Mouse (Mus musculus) liver, adult (tissue): ENCODE results near the gene Csgalnact2.

Experiments used
- GATA4 ChIP-seq: IDR thresholded peaks from 2 replicates; pipeline ENCODE4 v1.6.1; 2014; ENCODE audit warnings: mild to moderate bottlenecking, low read length; ENCODE audit not compliant: insufficient replicate concordance

Csgalnact2 gene

DNA sequence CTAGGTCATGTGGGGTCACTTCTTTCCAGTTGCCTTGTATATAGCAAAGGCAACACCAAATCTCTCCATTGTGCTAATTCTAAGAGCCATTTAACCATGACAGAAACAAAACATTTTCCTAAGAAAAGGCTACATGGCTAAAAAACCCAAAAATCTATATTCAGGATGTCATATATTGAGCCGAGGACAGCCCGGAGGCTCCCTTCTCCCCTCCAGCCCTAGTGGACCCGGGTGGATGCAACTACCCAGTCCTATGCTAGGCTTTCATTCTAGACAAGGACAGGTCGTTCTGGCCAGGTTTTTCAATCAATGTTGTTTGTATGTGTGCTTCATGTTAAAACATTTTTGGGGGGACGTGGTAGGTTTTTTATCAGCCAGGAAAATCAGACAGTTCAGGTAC lies 14.2 kb upstream of the Csgalnact2 start:
- TF ChIP-seq GATA4, result no peak

DNA sequence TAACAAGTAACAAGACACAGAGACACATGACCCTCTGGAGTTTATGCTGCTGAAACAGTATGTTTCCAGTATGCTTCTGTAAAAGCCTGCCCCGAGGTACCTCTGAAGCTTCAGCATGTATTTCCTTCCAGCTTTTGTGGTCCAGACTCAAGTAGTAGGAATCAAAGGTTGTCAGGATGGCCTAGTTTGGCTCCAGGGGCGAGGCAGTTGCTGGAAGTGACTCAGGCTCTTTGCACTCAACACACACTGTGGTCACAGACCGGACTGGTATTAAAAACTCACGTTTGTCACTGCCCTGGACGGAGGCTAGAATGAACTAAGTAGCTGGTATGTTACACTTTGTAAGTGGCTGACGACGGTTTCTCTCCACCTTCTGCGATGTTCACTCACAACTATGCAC lies 12.0 kb upstream of the Csgalnact2 start:
- no peak for TF ChIP-seq GATA4

DNA sequence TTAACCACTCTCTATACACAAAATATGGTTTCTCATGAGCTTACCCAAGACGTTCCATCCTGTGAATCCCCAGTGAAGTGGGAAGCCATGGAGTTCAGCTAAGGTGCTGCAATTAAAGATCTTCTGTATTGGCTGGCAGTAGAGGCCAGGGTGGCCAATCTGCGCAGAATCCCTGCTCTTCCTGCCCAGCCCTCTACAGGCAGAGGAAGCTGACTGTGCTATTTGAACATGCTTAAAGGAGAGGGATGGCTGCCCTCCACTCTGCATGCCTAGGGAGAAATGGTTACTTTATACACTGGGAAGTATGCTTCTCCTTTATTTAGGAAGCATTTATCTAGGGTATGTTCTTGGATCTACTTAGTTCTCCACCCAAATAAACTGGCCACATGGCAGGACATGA lies 11.6 kb upstream of the Csgalnact2 start:
- TF ChIP-seq GATA4, result no peak

DNA sequence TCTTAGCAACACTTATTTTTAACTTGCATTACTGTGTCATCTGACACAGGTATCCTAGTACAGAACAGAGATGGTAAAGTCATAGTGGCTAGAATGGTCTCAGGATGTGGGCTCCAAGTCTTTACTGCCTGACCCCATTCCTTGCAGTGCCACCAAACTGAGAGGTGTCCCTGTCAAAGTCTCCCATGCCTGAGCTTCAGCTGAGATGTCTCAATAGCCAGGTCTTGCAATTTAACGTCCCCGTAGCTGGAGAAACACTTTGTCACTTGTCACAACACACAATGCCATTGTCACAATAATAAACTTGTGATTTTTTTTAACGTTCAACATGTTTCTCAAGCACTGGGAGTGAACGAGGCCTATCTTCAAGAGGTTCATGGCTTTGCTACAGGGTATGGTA lies 11.2 kb upstream of the Csgalnact2 start:
- TF ChIP-seq GATA4, result no peak

DNA sequence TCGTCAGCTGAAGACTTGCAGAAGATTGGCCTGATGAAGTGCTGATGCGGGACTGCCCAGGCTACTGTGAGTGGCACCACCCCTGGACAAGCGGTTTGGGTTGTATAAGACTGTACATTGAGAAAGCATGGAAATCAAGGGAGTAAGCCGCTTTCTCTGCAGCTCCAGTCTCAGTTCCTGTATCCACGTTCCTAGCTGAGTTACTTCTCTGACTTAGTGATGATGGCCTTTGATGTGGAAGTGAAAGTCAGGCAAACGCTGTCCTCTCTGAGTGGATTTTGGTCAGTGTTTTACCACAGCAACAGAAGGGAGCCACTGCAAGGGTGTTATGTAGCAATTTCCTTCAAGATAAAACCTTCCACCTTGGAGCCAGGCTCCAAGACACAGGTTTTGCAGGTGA lies 2.0 kb upstream of the Csgalnact2 start:
- TF ChIP-seq GATA4, result no peak

DNA sequence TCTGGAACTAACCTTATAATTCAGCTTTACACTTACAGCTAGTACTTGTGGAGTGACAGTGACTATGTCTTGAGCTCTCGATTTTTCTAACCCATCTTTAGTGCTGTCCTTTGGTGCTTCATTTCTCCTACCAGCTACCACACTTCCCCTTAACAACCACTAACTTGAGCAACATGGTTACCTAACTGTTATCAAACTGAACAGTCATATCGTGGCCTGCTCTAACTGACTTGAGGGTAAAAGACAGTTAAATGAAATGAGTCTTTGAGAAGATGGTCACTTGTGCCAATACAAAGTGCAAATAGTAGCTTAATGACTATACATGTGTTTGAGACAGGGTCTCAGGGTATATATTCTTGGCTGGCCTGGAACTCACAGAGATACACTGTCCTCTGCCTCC lies 1.8 kb downstream of the Csgalnact2 start:
- no peak for TF ChIP-seq GATA4

DNA sequence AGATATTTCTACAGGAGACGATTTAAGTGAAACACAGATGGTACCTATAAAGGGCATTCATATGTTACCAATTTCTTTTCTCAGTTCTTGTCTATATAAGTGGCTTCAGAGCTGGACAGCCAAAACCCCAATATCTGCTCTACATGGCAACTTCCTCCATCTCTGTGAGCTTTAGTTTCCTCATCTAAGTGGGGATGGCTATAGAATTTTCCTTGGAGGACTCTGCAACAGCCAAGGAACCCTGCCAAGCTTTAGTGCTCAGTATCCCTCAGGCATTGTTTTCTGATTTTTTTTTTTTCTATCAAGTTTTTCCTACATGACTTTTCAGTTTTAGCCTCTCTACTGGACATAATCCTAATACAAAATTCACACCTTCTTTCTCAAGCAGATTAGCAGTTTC lies 4.5 kb downstream of the Csgalnact2 start:
- TF ChIP-seq GATA4, result no peak

DNA sequence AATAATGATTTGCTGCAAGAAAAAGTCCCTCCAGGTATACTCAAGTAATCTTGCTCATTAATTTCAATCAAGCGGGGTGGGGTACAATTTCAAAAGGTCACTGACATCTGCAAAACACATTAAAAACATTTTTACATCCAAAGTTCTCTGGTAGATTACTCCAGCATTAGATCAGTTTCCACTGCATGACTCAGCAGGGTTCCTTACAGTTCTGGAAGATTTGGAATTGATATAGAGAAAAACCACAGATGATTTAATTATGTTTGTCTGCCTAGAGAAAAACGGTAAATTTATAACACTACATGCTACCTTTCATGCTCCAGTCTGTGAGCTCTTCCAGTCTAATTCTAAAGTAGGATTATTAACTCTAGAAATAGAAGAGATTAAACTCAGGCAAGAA lies 8.9 kb downstream of the Csgalnact2 start:
- no peak for TF ChIP-seq GATA4

DNA sequence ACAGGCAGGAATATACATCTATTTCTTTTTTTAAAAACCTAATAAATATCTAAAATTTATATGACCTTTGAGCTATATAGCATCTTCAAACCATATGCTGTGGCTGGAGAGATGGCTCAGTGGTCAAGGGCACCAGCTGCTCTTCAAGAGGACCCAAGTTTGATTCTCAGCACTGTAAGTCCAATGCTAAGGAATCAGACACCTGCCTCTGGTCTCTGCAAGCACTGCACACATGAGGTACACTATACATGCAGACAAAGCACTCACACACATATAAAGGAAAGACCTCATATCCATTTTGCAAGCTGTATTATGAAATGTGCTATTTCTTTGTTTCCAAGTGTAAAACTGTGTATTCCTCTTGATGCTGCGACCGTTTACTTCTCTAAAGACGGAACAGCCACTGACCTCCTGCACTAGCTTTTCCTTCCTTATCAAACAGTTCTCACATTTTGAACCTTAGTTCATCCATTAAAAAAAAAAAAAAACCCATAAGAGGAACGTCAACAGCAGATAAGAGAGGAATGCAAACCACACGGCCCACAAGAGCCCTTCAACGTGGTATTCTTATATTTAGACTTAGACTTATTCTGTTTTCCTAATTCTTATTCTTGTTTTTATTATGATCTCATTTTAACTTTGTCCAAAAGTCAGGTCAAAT lies 11.0 kb downstream of the Csgalnact2 start:
- TF ChIP-seq GATA4, result peak; percentile 57; the same call in 1 of the 2 replicates

DNA sequence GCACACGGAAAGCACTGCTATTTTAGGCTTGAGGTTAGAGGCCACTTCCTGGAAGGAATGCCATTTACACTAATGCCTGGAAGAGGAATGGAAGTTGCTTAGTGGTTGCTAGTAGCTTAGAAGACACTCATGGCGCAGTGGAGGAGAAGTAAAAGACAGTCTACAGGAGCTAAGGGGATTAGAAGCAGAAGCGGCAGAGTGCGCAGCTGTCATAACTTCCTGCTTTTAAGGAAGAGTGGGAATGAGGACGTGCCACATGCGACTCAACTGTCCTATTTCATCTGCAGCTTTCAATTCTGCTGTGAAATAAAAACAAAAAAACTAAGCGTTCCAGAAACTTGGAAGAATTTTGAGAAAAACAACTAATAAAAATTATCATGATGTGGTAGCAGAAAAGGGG lies 11.7 kb downstream of the Csgalnact2 start:
- TF ChIP-seq GATA4, result no peak

DNA sequence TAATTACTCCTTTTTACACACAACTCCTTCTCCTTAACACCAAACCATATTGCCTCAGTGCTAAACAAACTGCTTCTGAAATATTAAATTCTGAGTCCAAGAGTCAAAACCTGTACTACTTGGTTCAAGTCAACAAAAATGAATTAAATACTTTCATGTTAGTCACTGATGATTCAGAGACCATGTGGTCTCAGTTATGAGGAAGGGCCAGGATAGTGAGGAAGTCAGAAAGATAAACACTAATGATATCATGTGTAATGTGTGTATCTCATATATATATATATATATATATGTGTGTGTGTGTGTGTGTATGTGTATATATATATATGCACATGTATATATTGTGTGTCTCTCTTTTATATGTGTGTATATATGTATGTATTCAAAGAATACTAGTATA lies 12.4 kb downstream of the Csgalnact2 start:
- TF ChIP-seq GATA4, result no peak

DNA sequence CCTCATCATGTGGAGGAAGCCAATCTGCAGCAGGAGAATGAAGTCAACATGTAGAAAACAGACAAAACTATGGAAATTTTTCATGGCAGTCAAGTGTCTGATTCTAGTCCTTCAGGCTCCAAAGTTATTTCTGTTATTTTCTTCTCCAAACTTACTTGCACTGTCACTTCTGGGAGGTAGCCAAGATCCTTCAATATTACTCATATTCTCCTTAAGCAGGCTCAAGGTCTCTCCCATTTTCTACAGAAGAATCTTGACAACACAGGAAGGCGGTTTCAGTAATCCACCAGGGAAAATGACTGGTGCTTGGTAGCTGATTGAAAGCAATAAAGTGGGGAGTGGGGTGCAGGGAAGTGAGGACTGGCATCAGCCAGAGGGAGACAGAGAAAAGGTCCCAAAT lies 16.2 kb downstream of the Csgalnact2 start:
- TF ChIP-seq GATA4, result no peak

DNA sequence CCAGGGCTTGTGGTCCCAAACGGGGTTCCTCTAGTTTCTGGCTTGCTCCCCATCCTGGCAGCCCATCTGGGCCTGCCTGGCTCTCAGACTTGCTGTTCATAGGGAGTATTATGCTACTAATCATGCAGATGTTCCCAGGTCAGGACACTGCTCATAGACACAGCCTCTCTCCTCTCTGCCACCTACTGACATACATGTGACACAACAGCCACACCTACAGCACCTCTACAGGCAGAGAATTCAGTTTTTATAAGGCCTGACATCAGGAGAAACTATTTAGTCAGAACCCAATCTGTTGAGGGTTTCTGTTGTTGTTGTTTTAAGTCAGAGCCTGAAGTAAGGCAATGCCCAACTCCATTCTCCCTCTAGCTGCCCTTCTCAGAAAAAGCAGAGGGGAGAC lies 27.1 kb downstream of the Csgalnact2 start:
- TF ChIP-seq GATA4, result no peak

DNA sequence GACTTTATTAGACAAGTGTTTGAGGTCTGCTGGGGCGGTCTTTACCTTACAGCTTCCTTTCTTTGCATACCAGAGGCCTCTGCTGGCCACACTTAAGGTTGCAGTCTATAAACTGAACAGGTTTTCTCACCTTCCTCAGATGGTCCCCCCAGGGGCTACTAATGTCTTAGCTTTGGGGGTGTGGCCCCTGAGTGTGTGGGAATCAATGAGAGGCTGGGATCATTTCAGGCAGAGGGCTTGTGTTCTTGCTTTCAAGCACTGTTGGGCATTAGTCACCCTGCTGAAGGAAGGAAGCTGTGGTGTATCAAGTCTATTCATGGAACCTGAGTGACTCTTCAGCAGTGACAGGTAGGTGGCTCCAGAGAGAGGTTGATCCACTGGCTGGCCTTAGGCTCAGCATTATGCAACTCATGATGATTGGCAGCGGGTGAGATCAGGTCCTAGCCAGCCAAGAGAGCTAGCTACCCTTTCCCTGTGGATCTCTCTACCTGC lies 39.6 kb downstream of the Csgalnact2 start:
- TF ChIP-seq GATA4, result no peak

DNA sequence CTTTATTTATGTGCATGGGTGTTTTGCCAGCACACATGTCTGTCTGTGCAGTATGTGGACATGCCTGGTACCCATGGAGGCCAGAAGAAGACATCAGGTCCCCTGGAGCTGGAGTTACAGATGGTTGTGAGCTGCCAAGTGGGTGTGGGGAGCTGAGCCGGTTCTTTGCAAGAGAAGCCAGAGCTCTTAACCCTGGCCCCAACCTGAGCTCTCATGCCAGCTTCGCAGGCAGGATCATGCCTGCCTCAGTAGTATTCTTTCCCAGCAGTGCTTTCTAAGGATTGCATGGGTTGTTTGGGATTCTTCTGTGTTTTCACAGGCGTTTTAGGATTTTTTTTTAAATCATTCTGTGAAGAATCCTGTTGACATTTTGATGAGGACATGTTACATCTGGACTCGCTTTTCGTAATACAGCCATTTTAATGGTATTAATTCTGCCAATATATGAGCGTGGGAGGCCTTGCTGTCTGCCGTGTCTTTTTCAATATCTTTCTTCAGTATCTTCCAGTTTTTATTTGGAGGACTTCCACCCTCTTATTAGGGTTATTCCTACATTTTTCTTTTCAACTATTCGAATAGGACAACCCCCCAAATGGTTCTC lies 41.1 kb downstream of the Csgalnact2 start:
- no peak for TF ChIP-seq GATA4

DNA sequence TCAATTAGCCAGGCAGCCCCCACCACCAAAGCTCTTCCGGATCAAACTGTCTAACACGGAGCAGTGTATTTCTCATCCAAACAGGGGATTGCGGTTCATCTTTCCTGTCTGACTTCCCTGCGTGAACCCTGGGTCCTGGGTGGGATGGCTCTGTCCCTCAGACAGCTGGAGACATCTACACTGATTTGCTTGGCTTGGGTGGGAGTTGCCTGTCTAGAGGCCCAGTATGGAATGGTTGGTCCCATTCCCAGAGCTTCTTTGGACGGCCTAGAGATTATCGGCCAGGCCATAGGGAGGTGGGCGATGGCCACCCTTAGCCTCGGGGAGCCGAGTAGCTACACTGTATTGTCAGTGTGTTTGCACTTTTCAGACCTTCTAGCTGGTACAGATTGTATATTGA lies 48.1 kb downstream of the Csgalnact2 start:
- TF ChIP-seq GATA4, result no peak

DNA sequence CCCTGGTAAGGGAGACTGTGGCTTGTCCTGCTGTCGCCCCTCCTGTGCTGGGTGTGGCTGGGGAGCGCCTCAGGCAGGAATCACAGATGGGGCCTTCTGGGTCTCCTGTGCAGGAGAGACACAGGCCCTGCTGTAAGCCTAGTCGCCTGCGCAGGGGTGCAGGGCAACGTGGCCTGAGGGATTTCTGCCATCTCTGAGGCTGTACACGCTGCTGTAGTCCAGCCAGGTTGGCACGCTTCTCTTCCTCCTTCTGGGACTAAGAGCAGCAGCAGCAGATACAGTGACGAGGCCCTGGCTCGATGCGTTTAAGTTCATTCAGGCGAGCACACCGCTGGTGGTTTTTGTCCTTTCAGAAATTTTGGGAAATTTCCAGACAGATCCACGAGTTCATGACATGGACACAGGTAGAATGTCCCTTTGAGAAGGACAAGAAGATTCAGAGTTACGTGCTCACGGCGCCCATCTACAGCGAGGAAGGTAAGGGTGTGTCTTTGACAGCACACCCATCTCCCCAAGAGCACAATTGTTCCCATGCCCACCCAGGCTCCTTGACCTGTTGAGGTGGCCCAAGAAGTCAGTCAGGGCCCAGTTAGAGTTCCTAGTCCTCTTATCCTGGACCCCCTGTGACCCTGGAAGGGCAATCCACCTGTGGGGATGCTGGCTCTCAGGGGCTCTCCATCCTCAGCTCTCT lies 50.0 kb downstream of the Csgalnact2 start:
- no peak for TF ChIP-seq GATA4

DNA sequence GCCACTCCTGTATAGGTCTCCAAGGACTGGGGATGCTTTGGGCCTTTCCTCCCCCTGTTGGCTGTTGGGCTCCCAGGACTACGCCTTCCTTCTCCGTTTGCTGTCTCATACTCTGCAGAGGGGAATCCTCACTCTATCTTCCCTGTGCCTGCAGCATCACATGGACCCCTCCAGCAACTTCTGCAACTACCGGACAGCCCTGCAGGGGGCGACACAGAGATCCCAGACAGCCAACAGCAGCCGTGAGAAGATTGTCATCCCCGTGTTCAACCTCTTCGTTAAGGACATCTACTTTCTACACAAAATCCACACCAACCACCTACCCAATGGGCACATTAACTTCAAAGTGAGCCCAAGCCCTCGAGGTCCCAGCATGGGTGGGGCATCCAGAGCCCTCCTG lies 51.0 kb downstream of the Csgalnact2 start:
- TF ChIP-seq GATA4, result no peak
